Mouse (Mus musculus): ENCODE measurements around the gene Tspan33. TPM values are rescaled to one million over a fixed set of nuclear protein-coding genes. Genes with fewer than 3 reads are reported as not detected.

Gene Tspan33
- polyA plus RNA-seq, 1 experiment: 1.2 TPM

DNA sequence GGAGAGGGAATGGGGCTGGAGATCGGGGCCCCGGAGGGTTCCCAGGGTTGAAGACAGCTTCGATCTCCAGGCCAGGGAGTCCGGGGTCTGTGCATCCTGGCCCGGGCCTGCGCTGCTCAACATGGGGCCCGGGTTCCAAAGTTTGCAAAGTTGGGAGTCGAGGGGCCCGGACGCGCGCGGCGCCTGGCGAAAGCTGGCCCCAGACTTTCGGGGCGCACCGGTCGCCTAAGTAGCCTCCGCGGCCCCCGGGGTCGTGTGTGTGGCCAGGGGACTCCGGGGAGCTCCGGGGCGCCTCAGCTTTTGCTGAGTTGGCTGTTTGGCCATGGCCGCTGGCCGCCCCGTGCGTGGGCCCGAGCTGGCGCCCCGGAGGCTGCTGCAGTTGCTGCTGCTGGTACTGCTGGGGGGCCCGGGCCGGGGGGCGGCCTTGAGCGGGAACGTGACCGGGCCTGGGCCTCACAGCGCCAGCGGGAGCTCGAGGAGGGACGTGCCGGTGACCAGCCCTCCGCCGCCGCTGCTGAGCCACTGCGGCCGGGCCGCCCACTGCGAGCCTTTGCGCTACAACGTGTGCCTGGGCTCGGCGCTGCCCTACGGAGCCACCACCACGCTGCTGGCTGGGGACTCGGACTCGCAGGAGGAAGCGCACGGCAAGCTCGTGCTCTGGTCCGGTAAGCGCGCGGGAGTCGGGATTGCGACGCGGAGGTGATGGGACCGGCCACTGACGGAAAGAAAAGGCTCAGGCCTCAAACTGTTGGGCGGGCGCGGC is 41.8 kb downstream of the Tspan33 start:
- Histone ChIP-seq H3K4me3 (ENCODE audit: insufficient read depth, poor library complexity, severe bottlenecking) (peak overlapping the region; percentile 57), H3K79me3 (ENCODE audit: low read depth) (peaks cover 43% of the 10 kb centered on the region), H3K36me3 (ENCODE audit: control insufficient read depth, insufficient read depth) (peaks cover 7% of the 10 kb centered on the region), H3ac (ENCODE audit: control insufficient read depth, insufficient read length, low read depth) (peak overlapping the region; percentile 94), H3K27me3 (ENCODE audit: control insufficient read depth, insufficient read depth, insufficient read length) (no peaks in the 10 kb centered on the region), H3K79me2 (ENCODE audit: control insufficient read depth, insufficient read depth) (peaks cover 54% of the 10 kb centered on the region)
- TF ChIP-seq CEBPB (IDR thresholded peaks at IDR 0.05; ENCODE audit: low read depth) (no peak), MYOG (IDR thresholded peaks at IDR 0.05; ENCODE audit: control insufficient read depth, extremely low read depth, insufficient read length) (no peak), FOSL1 (IDR thresholded peaks at IDR 0.05; ENCODE audit: insufficient read depth, low read length, poor library complexity, severe bottlenecking) (no peak), CTCF (IDR thresholded peaks at IDR 0.05; ENCODE audit: control insufficient read depth, insufficient read depth, insufficient read length) (no peak), MAX (IDR thresholded peaks at IDR 0.05) (peak; percentile 79), USF1 (IDR thresholded peaks at IDR 0.05; ENCODE audit: low read depth) (no peak), MYOD1 (IDR thresholded peaks at IDR 0.05; ENCODE audit: control insufficient read depth, insufficient read length, low read depth) (no peak)

DNA sequence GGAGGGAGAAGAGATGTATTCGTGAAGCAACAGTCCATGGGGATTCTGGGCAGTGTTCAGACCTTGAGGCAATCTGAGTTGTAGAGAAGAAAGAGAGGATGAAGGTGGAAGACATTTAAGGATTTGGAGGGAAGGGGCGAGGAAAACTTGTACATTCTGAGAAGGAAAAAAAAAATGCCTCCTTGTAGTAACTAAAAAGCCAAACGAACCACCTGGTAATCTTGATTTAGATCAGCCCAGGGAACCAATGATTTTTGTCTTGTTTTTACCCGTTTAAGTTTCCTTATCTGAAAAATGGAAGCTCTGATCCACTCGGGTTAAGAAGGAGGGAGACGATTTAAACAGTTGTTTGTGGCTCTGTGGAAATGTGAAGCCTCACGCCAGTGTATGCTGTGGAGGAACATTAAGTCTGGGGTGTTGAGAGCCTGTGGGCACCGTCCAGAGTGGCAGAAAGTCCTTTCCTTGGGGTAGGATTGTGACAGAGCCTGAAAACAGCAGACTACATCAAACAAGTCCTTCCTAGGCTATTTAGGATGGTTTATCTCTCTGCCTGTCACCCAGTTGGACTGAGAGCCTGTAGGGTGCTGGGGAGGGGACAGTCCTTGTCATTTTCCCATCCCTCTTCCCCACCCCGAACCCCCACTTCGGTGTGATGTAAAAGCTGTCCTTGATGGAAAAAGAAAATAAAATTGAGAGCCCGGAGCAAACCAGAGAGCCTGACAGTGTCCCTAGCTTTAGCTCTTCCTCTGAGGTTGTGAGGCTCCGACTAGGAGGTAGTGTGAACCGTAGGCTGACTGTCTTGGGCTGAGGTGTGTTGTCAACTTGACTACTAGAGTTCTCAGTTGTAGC is 42.8 kb downstream of the Tspan33 start:
- Histone ChIP-seq H3K4me3 (ENCODE audit: insufficient read depth, poor library complexity, severe bottlenecking) (peak overlapping the region; percentile 57), H3K79me3 (ENCODE audit: low read depth) (peaks cover 49% of the 10 kb centered on the region), H3K36me3 (ENCODE audit: control insufficient read depth, insufficient read depth) (peaks cover 7% of the 10 kb centered on the region), H3ac (ENCODE audit: control insufficient read depth, insufficient read length, low read depth) (peak overlapping the region; percentile 94), H3K79me2 (ENCODE audit: control insufficient read depth, insufficient read depth) (peaks cover 61% of the 10 kb centered on the region), H3K27me3 (ENCODE audit: control insufficient read depth, insufficient read depth, insufficient read length) (no peaks in the 10 kb centered on the region)
- TF ChIP-seq MYOD1 (IDR thresholded peaks at IDR 0.05; ENCODE audit: control insufficient read depth, insufficient read length, low read depth): no peak
- no peak for TF ChIP-seq CEBPB (IDR thresholded peaks at IDR 0.05; ENCODE audit: low read depth)
- no peak for TF ChIP-seq USF1 (IDR thresholded peaks at IDR 0.05; ENCODE audit: low read depth)
- TF ChIP-seq CTCF (IDR thresholded peaks at IDR 0.05; ENCODE audit: control insufficient read depth, insufficient read depth, insufficient read length): no peak
- no peak for TF ChIP-seq MYOG (IDR thresholded peaks at IDR 0.05; ENCODE audit: control insufficient read depth, extremely low read depth, insufficient read length)
- no peak for TF ChIP-seq MAX (IDR thresholded peaks at IDR 0.05)
- TF ChIP-seq FOSL1 (IDR thresholded peaks at IDR 0.05; ENCODE audit: insufficient read depth, low read length, poor library complexity, severe bottlenecking): no peak

DNA sequence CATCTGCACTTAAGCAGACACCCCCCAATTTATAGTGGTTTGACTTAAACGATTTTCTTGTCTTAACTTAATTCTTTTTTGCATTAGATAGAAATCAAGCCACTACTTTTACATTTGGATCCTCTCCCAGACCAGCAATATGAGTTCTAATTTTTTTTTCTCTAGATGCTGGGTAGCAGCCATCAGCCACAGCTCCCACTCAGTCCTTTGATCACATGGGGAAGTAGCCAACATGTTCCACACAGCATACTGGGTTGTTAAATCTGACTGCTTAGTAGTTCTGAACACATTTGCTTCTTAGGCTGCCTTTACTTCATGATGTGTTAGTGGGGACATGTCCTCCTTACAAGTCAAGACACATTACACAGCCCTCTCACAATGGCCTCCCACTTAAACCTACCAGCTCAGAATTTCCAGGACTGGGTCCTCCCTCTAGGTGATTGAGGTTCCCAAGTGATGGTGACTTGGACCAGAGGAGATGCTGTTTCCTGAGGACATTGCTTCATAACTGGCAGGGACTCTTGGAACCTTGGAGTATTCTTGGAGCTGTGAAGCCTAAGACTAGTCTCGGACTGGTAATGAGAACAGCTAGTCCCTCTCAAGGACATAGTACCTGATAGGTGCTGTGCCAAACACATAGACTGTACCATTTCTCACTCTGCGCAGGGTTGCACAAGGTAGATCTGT is 57.6 kb downstream of the Tspan33 start:
- Histone ChIP-seq H3K79me2 (ENCODE audit: control insufficient read depth, insufficient read depth) (peaks cover 15% of the 10 kb centered on the region), H3K36me3 (ENCODE audit: control insufficient read depth, insufficient read depth) (peaks cover 18% of the 10 kb centered on the region), H3K27me3 (ENCODE audit: control insufficient read depth, insufficient read depth, insufficient read length) (no peaks in the 10 kb centered on the region), H3ac (ENCODE audit: control insufficient read depth, insufficient read length, low read depth) (no peak overlapping the region), H3K79me3 (ENCODE audit: low read depth) (peaks cover 8% of the 10 kb centered on the region), H3K4me3 (ENCODE audit: insufficient read depth, poor library complexity, severe bottlenecking) (no peak overlapping the region)
- TF ChIP-seq FOSL1 (IDR thresholded peaks at IDR 0.05; ENCODE audit: insufficient read depth, low read length, poor library complexity, severe bottlenecking) (no peak), CTCF (IDR thresholded peaks at IDR 0.05; ENCODE audit: control insufficient read depth, insufficient read depth, insufficient read length) (no peak), MAX (IDR thresholded peaks at IDR 0.05) (no peak), MYOG (IDR thresholded peaks at IDR 0.05; ENCODE audit: control insufficient read depth, extremely low read depth, insufficient read length) (no peak), MYOD1 (IDR thresholded peaks at IDR 0.05; ENCODE audit: control insufficient read depth, insufficient read length, low read depth) (no peak), USF1 (IDR thresholded peaks at IDR 0.05; ENCODE audit: low read depth) (no peak), CEBPB (IDR thresholded peaks at IDR 0.05; ENCODE audit: low read depth) (no peak)

DNA sequence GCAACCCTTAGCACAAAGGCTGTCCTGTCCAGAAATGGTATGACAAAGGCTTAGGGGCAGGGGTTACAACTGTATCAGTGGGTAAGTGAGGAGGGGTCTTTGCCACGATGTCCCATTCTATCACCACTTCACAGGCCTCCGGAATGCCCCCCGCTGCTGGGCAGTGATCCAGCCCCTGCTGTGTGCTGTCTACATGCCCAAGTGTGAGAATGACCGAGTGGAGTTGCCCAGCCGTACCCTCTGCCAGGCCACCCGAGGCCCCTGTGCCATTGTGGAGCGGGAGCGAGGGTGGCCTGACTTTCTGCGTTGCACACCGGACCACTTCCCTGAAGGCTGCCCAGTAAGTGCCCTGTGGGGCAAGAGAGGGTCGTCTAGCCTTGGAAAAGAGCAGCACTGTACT is 59.3 kb downstream of the Tspan33 start:
- TF ChIP-seq MYOG (IDR thresholded peaks at IDR 0.05; ENCODE audit: control insufficient read depth, extremely low read depth, insufficient read length) (no peak), FOSL1 (IDR thresholded peaks at IDR 0.05; ENCODE audit: insufficient read depth, low read length, poor library complexity, severe bottlenecking) (no peak), USF1 (IDR thresholded peaks at IDR 0.05; ENCODE audit: low read depth) (no peak), CTCF (IDR thresholded peaks at IDR 0.05; ENCODE audit: control insufficient read depth, insufficient read depth, insufficient read length) (no peak)
- H3K4me3 ChIP-seq (ENCODE audit: insufficient read depth, poor library complexity, severe bottlenecking): no peak overlapping the region
- H3K79me2 ChIP-seq (ENCODE audit: control insufficient read depth, insufficient read depth): peaks cover 5% of the 10 kb centered on the region
- no peak overlapping the region for H3ac ChIP-seq (ENCODE audit: control insufficient read depth, insufficient read length, low read depth)
- H3K27me3 ChIP-seq (ENCODE audit: control insufficient read depth, insufficient read depth, insufficient read length): no peaks in the 10 kb centered on the region
- H3K36me3 ChIP-seq (ENCODE audit: control insufficient read depth, insufficient read depth): peaks cover 30% of the 10 kb centered on the region
- H3K79me3 ChIP-seq (ENCODE audit: low read depth): peaks cover 2% of the 10 kb centered on the region

DNA sequence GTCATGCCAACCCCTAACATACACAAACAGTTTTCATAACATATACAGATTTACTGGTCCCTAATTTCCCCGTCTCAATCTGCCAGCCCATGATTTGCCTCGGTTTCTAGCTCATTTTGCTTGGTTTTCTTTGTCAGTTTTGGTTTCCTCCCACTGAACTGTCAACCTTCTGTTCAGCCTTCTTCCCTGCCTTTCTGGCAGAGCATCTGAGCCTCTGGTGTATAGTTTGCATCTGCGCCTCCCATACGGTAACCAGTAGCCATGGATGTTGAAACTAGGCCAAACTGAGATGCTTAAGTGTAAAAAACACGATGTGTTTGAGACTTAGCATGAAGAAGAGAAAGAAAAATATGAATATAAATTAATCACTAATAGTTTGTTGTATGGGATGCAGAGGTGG is 62.0 kb downstream of the Tspan33 start:
- H3K79me2 ChIP-seq (ENCODE audit: control insufficient read depth, insufficient read depth): peaks cover 5% of the 10 kb centered on the region
- no peaks in the 10 kb centered on the region for H3K27me3 ChIP-seq (ENCODE audit: control insufficient read depth, insufficient read depth, insufficient read length)
- no peak overlapping the region for H3ac ChIP-seq (ENCODE audit: control insufficient read depth, insufficient read length, low read depth)
- H3K4me3 ChIP-seq (ENCODE audit: insufficient read depth, poor library complexity, severe bottlenecking): no peak overlapping the region
- no peaks in the 10 kb centered on the region for H3K79me3 ChIP-seq (ENCODE audit: low read depth)
- H3K36me3 ChIP-seq (ENCODE audit: control insufficient read depth, insufficient read depth): peaks cover 41% of the 10 kb centered on the region
- TF ChIP-seq USF1 (IDR thresholded peaks at IDR 0.05; ENCODE audit: low read depth) (no peak), MYOG (IDR thresholded peaks at IDR 0.05; ENCODE audit: control insufficient read depth, extremely low read depth, insufficient read length) (no peak), MYOD1 (IDR thresholded peaks at IDR 0.05; ENCODE audit: control insufficient read depth, insufficient read length, low read depth) (no peak), FOSL1 (IDR thresholded peaks at IDR 0.05; ENCODE audit: insufficient read depth, low read length, poor library complexity, severe bottlenecking) (no peak), CEBPB (IDR thresholded peaks at IDR 0.05; ENCODE audit: low read depth) (no peak), MAX (IDR thresholded peaks at IDR 0.05) (no peak), CTCF (IDR thresholded peaks at IDR 0.05; ENCODE audit: control insufficient read depth, insufficient read depth, insufficient read length) (no peak)
